Mouse (Mus musculus) E14TG2a.4 (cell line): ENCODE data around the gene Ankrd13c.
A peak's percentile ranks its signal among the peaks of the same experiment; 100 is the strongest.

Experiments
- H3K27me3 ChIP-seq: 2 replicates; pipeline ENCODE4 v1.6.1; 2014; ENCODE audit warnings: low read length, control low read depth; ENCODE audit not compliant: insufficient read depth
- H3K36me3 ChIP-seq: 2 replicates; pipeline ENCODE4 v1.6.1; 2014; ENCODE audit warnings: low read length, control low read depth; ENCODE audit not compliant: insufficient read depth
- H3K4me1 ChIP-seq: replicated peaks from 2 replicates; pipeline ENCODE4 v1.6.1; 2014; ENCODE audit warnings: low read depth, low read length, control low read depth
- H3K4me3 ChIP-seq: replicated peaks from 2 replicates; pipeline ENCODE4 v1.5.1; 2014; ENCODE audit warnings: mild to moderate bottlenecking, low read length
- H3K9me3 ChIP-seq: 2 replicates; pipeline ENCODE4 v1.6.1; 2014; ENCODE audit warnings: low read length, control low read depth
- CTCF ChIP-seq: conservative IDR thresholded peaks from 2 replicates; pipeline ENCODE4 v1.5.1; 2014; ENCODE audit warnings: low read length
- NANOG ChIP-seq: IDR thresholded peaks from 2 replicates; pipeline ENCODE4 v1.6.1; 2014; ENCODE audit warnings: borderline replicate concordance, low read length, mixed read lengths
- POU5F1 ChIP-seq: IDR thresholded peaks from 2 replicates; pipeline ENCODE4 v1.6.1; 2014; ENCODE audit warnings: low read length, borderline replicate concordance

Ankrd13c gene

DNA sequence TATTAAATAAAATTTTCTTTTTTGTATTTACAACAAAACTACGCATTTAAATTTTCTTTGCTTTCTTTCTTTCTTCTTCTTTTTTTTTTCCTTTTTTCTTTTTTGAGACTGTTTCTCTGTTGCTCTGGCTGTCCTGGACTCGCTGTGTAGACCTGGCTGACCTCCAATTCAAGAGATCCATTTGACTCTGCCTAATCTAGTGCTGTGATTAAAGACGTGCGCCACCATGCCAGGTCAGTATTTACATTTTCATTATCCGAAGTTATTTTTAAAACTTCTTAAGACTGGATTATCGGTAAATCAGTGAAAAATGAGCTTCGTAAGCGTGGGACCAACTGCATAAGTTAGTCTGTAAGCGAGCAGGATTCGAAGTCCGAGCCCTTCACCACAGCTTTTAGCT, 88.8 kb downstream of the Ankrd13c start:
- Histone ChIP-seq H3K27me3 (no peaks in the 10 kb centered on the region), H3K4me3 (peak overlapping the region; percentile 97), H3K36me3 (peaks cover 17% of the 10 kb centered on the region), H3K9me3 (no peaks in the 10 kb centered on the region), H3K4me1 (peaks cover 44% of the 10 kb centered on the region)
- TF ChIP-seq CTCF (no peak), POU5F1 (no peak), NANOG (no peak)

DNA sequence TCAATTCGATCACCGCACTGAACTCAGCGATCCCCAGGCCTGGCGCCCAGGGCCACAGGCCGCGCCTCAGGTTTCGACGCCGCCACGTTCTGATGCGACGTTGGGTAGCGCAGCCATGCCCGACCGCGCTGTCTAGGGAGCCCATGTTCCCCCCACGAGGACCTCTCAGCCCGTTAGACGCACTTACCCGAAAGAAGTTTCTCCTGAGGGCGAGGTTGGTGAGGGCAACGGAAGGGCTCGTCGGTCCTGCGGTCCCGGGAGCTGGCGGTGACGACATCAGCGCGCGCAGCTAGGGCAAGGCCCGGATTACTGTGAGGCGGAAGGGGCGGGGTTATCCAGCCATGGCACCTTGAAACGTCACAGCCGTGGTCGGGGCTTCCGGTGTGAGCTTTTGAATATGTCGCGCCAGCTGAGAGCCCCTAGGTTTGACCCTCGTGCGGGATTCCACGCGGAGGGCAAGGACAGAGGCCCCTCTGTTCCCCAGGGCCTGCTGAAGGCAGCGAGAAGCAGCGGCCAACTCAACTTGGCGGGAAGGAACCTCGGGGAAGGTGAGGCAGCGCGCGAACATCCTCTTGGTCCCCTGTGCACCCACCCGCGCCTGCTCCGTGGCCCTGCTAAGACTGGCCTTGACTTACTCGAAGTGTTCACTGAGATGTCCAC, 89.4 kb downstream of the Ankrd13c start, which contains the start of the genes Srsf11 and Lrrc40:
Gene Srsf11 (minus strand): TSS at position 311 of the 660 bp plus-strand sequence.
Gene Lrrc40 (plus strand): TSS at position 334 of the 660 bp plus-strand sequence.
- H3K27me3 ChIP-seq: no peaks in the 10 kb centered on the region
- TF ChIP-seq POU5F1 (no peak), NANOG (no peak), CTCF (no peak)
- peaks cover 44% of the 10 kb centered on the region for H3K4me1 ChIP-seq
- peak within 1 kb of the TSS; percentile 97 for H3K4me3 ChIP-seq
- H3K9me3 ChIP-seq: no peaks in the 10 kb centered on the region
- peaks cover 17% of the 10 kb centered on the region for H3K36me3 ChIP-seq

DNA sequence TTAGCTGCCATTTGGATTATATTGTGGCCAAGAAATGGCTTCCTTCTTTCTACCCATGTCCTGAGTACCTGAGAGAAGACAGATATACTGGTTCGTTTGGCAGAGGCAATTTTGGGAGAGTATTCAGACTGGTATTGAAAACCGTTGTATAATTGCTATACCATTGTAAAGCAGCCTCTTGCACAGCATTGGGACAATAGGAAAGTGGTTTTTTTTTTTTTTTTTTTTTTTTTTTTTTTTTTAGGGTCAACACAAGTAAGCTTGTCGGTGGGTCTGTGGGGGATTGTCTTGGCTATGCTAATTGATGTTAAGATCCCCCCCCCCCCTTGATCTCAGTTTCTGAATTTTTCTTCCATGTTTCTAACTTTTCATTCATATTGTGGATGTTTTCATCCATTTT, 91.1 kb downstream of the Ankrd13c start:
- TF ChIP-seq POU5F1 (no peak), CTCF (no peak), NANOG (no peak)
- Histone ChIP-seq H3K4me1 (peaks cover 32% of the 10 kb centered on the region), H3K27me3 (no peaks in the 10 kb centered on the region), H3K36me3 (peaks cover 25% of the 10 kb centered on the region), H3K4me3 (0 out of 2 replicates have a peak overlapping the region, but pooled peaks have one; percentile 97), H3K9me3 (no peaks in the 10 kb centered on the region)

DNA sequence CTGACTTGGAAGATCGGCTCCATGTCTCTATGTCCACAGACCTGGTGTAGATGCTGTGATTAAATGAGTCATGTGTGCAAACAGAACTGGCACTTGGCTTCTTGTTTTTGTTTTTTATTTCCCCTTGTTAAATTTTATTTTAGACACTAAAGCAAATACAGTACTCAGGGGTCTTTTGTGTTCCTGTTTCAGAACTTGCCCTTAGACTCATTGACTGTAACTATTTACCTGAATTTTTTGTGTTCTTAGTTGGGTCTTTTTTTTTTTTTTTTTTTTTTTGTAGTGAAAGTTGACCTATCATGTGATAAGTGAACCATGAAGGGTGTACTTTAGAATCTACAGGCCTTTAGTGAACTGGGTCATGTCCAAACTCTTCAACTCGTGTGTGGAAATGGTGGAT, 93.7 kb downstream of the Ankrd13c start:
- Histone ChIP-seq H3K9me3 (no peaks in the 10 kb centered on the region), H3K36me3 (peaks cover 19% of the 10 kb centered on the region; the same call in 1 of the 2 replicates), H3K27me3 (no peaks in the 10 kb centered on the region), H3K4me1 (peaks cover 7% of the 10 kb centered on the region), H3K4me3 (no peak overlapping the region)
- TF ChIP-seq CTCF: no peak
- no peak for TF ChIP-seq POU5F1
- TF ChIP-seq NANOG: no peak

DNA sequence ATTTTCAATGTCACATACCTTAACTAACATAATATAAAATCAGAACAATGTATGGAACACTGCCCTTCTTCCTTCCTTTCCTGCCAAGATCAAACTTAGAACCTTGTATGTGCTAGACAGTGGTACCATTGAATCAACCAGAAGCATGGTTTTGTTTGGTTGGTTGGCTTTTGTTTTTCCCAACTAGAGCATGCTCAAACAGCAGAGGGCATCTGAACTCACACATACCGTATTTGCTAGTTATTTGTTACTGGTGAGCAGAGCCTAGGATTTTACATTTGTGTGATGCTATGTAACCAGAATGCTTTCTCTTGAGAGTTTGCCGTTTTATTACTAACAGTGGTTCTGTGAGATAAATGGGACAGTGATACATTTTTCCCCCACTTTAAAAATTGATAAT, 102.5 kb downstream of the Ankrd13c start:
- no peaks in the 10 kb centered on the region for H3K4me1 ChIP-seq
- TF ChIP-seq POU5F1: no peak
- TF ChIP-seq CTCF: no peak
- TF ChIP-seq NANOG: no peak
- H3K27me3 ChIP-seq: no peaks in the 10 kb centered on the region
- no peaks in the 10 kb centered on the region for H3K9me3 ChIP-seq
- H3K36me3 ChIP-seq: peaks cover 60% of the 10 kb centered on the region
- no peak overlapping the region for H3K4me3 ChIP-seq
